In the genomic region with DNA sequence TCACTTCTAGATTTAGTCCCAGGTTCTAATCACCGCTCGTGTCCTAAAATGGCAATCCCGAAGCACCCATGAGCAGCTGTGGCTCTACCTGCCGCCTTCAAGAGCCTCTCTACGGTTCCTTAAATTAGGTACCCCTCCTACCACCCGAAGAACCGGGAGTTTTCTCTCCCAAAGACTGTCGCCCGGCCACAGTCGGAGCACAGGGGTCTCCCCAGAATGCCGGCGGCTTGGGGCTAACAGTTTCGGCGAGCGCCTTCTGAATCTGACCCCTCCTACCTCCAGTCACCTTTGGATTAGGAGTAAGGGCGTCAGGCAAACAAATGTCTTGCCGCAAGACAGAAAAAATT, we compare ENCODE assay signal across 9 mouse cellular contexts. TPM values are rescaled to one million over a fixed set of nuclear protein-coding genes. Genes with fewer than 3 reads are reported as not detected.
A peak's percentile ranks its signal among the peaks of the same experiment; 100 is the strongest.
DNase-seq lines count a peak whose midpoint lies in the region; ATAC-seq and TF ChIP-seq lines count a peak whose summit lies in the region.
"Had no signal": no experiment of that assay in that cellular context is flagged by ENCODE, and none has a peak within 500 bp of the region (broad histone marks: within the 10 kb centered on the region; RNA-seq: fewer than 3 reads in every experiment).

No protein-coding gene starts in this region.

- no peaks in the 10 kb centered on the region for H3K9me3 ChIP-seq in heart, embryonic 11.5 days (replicated peaks; ENCODE audit: control insufficient read depth, low read length)
- no peaks in the 10 kb centered on the region for H3K9me3 ChIP-seq in E14TG2a.4 (ENCODE audit: low read length)
- no peaks in the 10 kb centered on the region for H3K9me3 ChIP-seq in forebrain, embryonic 15.5 days
- H3K9me3 ChIP-seq in liver, postnatal 0 days (ENCODE audit: low read length), result no peaks in the 10 kb centered on the region

- ATAC-seq in heart, embryonic 11.5 days (replicated peaks; ENCODE audit: insufficient number of reproducible peaks, low FRiP score, low TSS enrichment), result peak; percentile 5; the same call in 1 of the 2 replicates
- ATAC-seq in forebrain, embryonic 15.5 days (replicated peaks), result no peak
- ATAC-seq in liver, postnatal 0 days, result peak; percentile 14

- peaks cover 14% of the 10 kb centered on the region for H3K4me1 ChIP-seq in heart, embryonic 11.5 days (ENCODE audit: control insufficient read depth, insufficient read depth, low read length)
- H3K4me1 ChIP-seq in E14TG2a.4 (replicated peaks; ENCODE audit: low read depth, low read length), result peaks cover 31% of the 10 kb centered on the region
- H3K4me1 ChIP-seq in forebrain, embryonic 15.5 days, result peaks cover 22% of the 10 kb centered on the region
- peaks cover 14% of the 10 kb centered on the region for H3K4me1 ChIP-seq in liver, postnatal 0 days (ENCODE audit: insufficient read depth)

- TF ChIP-seq CTCF in E14TG2a.4 (conservative IDR thresholded peaks at IDR 0.05; ENCODE audit: low read length), result no peak
- TF ChIP-seq CTCF in liver, postnatal 0 days (IDR thresholded peaks at IDR 0.05; ENCODE audit: low read depth), result no peak

- TF ChIP-seq EP300 in liver, postnatal 0 days (IDR thresholded peaks at IDR 0.05; ENCODE audit: low read depth), result no peak

- peak overlapping the region; percentile 92 for H3K9ac ChIP-seq in heart, embryonic 11.5 days (ENCODE audit: low read depth, low read length)
- H3K9ac ChIP-seq in forebrain, embryonic 15.5 days (replicated peaks), result peak overlapping the region; percentile 77
- peak overlapping the region; percentile 96 for H3K9ac ChIP-seq in liver, postnatal 0 days (replicated peaks)

- H3K36me3 ChIP-seq in heart, embryonic 11.5 days (ENCODE audit: control insufficient read depth, insufficient read depth, low read length), result peaks cover 8% of the 10 kb centered on the region
- peaks cover 48% of the 10 kb centered on the region for H3K36me3 ChIP-seq in E14TG2a.4 (ENCODE audit: insufficient read depth, low read length)
- peaks cover 15% of the 10 kb centered on the region for H3K36me3 ChIP-seq in forebrain, embryonic 15.5 days
- peaks cover 22% of the 10 kb centered on the region for H3K36me3 ChIP-seq in liver, postnatal 0 days (replicated peaks; ENCODE audit: insufficient read depth, low read length)

- peak overlapping the region; percentile 89; the same call in 1 of the 2 replicates for H3K27ac ChIP-seq in heart, embryonic 11.5 days (ENCODE audit: low read depth, low read length)
- no peak overlapping the region for H3K27ac ChIP-seq in forebrain, embryonic 15.5 days (replicated peaks)
- H3K27ac ChIP-seq in liver, postnatal 0 days (ENCODE audit: low read depth), result peak overlapping the region; percentile 98

- intact Hi-C loops in heart, postnatal 36 days (cut with DNase I), result loop anchor here (1.0 to 10.0 kb wide), 3 partner anchors 23 to 379 kb away; a partner anchor contains a TSS
- intact Hi-C loops in left cerebral cortex, postnatal 4 days (cut with DNase I), result no loop called here

- H3K4me2 ChIP-seq in heart, embryonic 11.5 days, result peak overlapping the region; percentile 94
- H3K4me2 ChIP-seq in forebrain, embryonic 15.5 days (replicated peaks), result peak overlapping the region; percentile 76
- peak overlapping the region; percentile 91 for H3K4me2 ChIP-seq in liver, postnatal 0 days (ENCODE audit: low read depth, low read length)

- peak overlapping the region; percentile 96 for H3K4me3 ChIP-seq in heart, embryonic 11.5 days (ENCODE audit: low read depth, low read length)
- H3K4me3 ChIP-seq in E14TG2a.4 (replicated peaks; ENCODE audit: low read length), result peak overlapping the region; percentile 98
- H3K4me3 ChIP-seq in forebrain, embryonic 15.5 days, result peak overlapping the region; percentile 72
- peak overlapping the region; percentile 100 for H3K4me3 ChIP-seq in liver, postnatal 0 days (ENCODE audit: low read depth, low read length)

- WGBS in heart, embryonic 11.5 days (ENCODE audit: insufficient replicate concordance), result 2% methylated on average over 17 of the region's 17 CpGs
- 2% methylated on average over 17 of the region's 17 CpGs for WGBS in forebrain, embryonic 15.5 days
- 2% methylated on average over 17 of the region's 17 CpGs for WGBS in liver, postnatal 0 days (ENCODE audit: insufficient replicate concordance)

- DNase-seq in heart, postnatal 36 days, result no peak
- DNase-seq in liver, postnatal 0 days, result no peak
- DNase-seq in right cerebral cortex, postnatal 4 days, result no peak
- no peak for DNase-seq in left cerebral cortex, postnatal 4 days
- no peak for DNase-seq in thymus, postnatal 25 days

- no peaks in the 10 kb centered on the region for H3K27me3 ChIP-seq in heart, embryonic 11.5 days (ENCODE audit: control insufficient read depth, insufficient read depth, low read length)
- no peaks in the 10 kb centered on the region for H3K27me3 ChIP-seq in E14TG2a.4 (ENCODE audit: insufficient read depth, low read length)
- no peaks in the 10 kb centered on the region for H3K27me3 ChIP-seq in forebrain, embryonic 15.5 days
- H3K27me3 ChIP-seq in liver, postnatal 0 days (ENCODE audit: insufficient read depth, low read length), result no peaks in the 10 kb centered on the region

RNA-seq across cellular contexts. Expression of a gene that starts 0.3 kb away (rescaled TPM):
- polyA plus RNA-seq in heart, embryonic 11.5 days (2014; fragmentation: Nextera tagmentation; extraction: Ambion mirVana), result 51.4 and 51.9 TPM in 2 replicates
- total RNA-seq in heart, postnatal 36 days (2021), result 10 to 100 TPM; 56.2 to 63.0 TPM
- polyA plus RNA-seq in forebrain, embryonic 15.5 days (2015; fragmentation: Nextera tagmentation; extraction: Ambion mirVana), result 79.0 and 81.3 TPM in 2 replicates
- polyA plus RNA-seq in liver, postnatal 0 days (2015; fragmentation: Nextera tagmentation; extraction: Ambion mirVana), result 34.4 TPM in 2 replicates
- 100 to 1,000 TPM; 121 to 134 TPM for total RNA-seq in left cerebral cortex, postnatal 4 days (2021)

RNA-seq across cellular contexts. Expression of a gene that starts 22.8 kb away (rescaled TPM):
- 38.7 and 39.6 TPM in 2 replicates for polyA plus RNA-seq in heart, embryonic 11.5 days (2014; fragmentation: Nextera tagmentation; extraction: Ambion mirVana)
- 10 to 100 TPM; 10.9 to 23.1 TPM for total RNA-seq in heart, postnatal 36 days (2021)
- 14.6 and 16.5 TPM in 2 replicates for polyA plus RNA-seq in forebrain, embryonic 15.5 days (2015; fragmentation: Nextera tagmentation; extraction: Ambion mirVana)
- 14.9 and 17.6 TPM in 2 replicates for polyA plus RNA-seq in liver, postnatal 0 days (2015; fragmentation: Nextera tagmentation; extraction: Ambion mirVana)
- 10 to 100 TPM; 19.8 to 22.0 TPM for total RNA-seq in left cerebral cortex, postnatal 4 days (2021)

RNA-seq across cellular contexts. Expression of a gene that starts 23.1 kb away (rescaled TPM):
- polyA plus RNA-seq in heart, embryonic 11.5 days (2014; fragmentation: Nextera tagmentation; extraction: Ambion mirVana), result 270 and 300 TPM in 2 replicates
- 100 to 1,000 TPM; 159 to 162 TPM for total RNA-seq in heart, postnatal 36 days (2021)
- 220 and 224 TPM in 2 replicates for polyA plus RNA-seq in forebrain, embryonic 15.5 days (2015; fragmentation: Nextera tagmentation; extraction: Ambion mirVana)
- polyA plus RNA-seq in liver, postnatal 0 days (2015; fragmentation: Nextera tagmentation; extraction: Ambion mirVana), result 95.3 and 111 TPM in 2 replicates
- total RNA-seq in left cerebral cortex, postnatal 4 days (2021), result 100 to 1,000 TPM; 109 to 118 TPM

RNA-seq across cellular contexts. Expression of a gene that starts 29.7 kb away (rescaled TPM):
- 0.46 TPM in 1 of 2 replicates, not detected in the other for polyA plus RNA-seq in heart, embryonic 11.5 days (2014; fragmentation: Nextera tagmentation; extraction: Ambion mirVana)
- total RNA-seq in heart, postnatal 36 days (2021), result not detected
- polyA plus RNA-seq in forebrain, embryonic 15.5 days (2015; fragmentation: Nextera tagmentation; extraction: Ambion mirVana), result not detected in 2 replicates
- 0.22 TPM in 2 replicates for polyA plus RNA-seq in liver, postnatal 0 days (2015; fragmentation: Nextera tagmentation; extraction: Ambion mirVana)
- total RNA-seq in left cerebral cortex, postnatal 4 days (2021), result under 1 TPM in 1 of 2 experiments, not detected in 1; 0.88 TPM

RNA-seq across cellular contexts. Expression of a gene that starts 41.6 kb away (rescaled TPM):
- 0.21 TPM in 1 of 2 replicates, not detected in the other for polyA plus RNA-seq in heart, embryonic 11.5 days (2014; fragmentation: Nextera tagmentation; extraction: Ambion mirVana)
- not detected for total RNA-seq in heart, postnatal 36 days (2021)
- 0.31 and 0.57 TPM in 2 replicates for polyA plus RNA-seq in forebrain, embryonic 15.5 days (2015; fragmentation: Nextera tagmentation; extraction: Ambion mirVana)
- 0.19 and 0.20 TPM in 2 replicates for polyA plus RNA-seq in liver, postnatal 0 days (2015; fragmentation: Nextera tagmentation; extraction: Ambion mirVana)
- 1 to 10 TPM; 2.7 to 3.3 TPM for total RNA-seq in left cerebral cortex, postnatal 4 days (2021)
- polyA plus RNA-seq: large intestine, adult 2 months had no signal
